Mouse (Mus musculus): ENCODE data around the gene Atp9a.

DNA sequence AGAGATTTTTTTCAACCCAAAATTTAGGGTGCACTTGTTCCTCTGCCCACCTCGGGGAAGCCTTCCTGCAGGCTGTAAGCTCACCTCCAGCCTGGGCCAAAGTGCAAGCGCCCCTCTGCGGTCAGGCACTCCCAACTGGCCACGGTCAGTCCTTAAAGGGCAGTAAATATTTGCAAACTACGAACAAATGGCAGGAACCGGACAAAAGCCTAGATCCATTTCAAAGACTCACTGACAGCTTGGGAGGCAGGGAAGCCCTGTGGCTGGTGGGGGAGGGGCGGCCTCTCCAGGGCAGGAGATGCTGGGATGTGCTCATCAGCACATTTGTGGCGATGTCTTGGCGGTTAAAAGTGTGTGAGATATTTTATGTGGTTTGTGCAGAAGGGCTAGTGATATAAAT is 37.8 kb upstream of the Atp9a start:
- TF ChIP-seq CTCF (IDR thresholded peaks at IDR 0.05; ENCODE audit: borderline replicate concordance, insufficient read depth, low read length), result no peak
- TF ChIP-seq POLR2A (IDR thresholded peaks at IDR 0.05; ENCODE audit: low read depth, low read length), result no peak
